Mouse (Mus musculus): ENCODE data around the gene Agmo.
A peak's percentile ranks its signal among the peaks of the same experiment; 100 is the strongest.

Agmo gene

DNA sequence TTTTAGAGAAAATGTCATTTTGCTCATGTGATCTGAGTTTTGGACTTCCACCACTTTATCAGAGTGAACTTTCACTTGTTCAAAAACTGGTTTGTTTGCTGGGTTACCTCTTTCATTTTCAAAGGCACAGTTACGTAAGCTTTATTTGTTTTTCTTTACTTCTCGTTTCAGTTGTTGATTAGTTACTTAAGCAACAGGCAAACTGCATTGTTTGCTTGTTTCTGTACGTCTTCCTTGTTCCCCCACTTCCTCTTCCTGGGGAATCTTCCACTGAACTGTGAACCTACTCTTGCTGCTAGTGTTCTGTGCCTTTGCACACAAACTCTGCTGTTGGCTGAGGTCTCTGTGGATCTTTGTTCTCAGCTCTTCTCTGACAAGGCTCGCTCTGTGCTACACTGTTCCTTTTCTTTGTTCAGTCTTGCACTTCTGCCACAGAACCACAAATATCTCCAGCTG, at the start of gene Agmo:
Gene Agmo (plus strand): TSS at position 76 of the 456 bp plus-strand sequence.
- DNase-seq, result peak; percentile 11

DNA sequence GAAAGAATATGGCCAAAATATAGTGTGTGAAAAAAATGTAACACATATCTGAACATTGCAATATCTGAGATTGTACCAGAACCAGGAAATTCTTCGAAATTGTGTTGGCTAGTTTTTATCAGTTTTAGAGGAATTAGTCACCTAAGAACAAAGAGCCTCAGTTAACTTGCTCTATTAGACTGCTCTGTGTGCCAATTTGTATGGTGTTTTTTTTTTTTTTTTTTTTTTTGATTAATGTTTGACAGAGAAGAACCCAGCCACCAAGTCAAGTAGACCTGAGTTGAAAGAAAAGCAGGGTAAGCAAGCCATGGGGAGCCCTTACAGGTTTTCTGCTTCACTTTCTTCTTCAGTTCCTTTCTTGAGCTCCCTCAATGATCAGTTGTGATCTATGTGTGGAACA, 10.3 kb upstream of the Agmo start:
- DNase-seq, result no peak

DNA sequence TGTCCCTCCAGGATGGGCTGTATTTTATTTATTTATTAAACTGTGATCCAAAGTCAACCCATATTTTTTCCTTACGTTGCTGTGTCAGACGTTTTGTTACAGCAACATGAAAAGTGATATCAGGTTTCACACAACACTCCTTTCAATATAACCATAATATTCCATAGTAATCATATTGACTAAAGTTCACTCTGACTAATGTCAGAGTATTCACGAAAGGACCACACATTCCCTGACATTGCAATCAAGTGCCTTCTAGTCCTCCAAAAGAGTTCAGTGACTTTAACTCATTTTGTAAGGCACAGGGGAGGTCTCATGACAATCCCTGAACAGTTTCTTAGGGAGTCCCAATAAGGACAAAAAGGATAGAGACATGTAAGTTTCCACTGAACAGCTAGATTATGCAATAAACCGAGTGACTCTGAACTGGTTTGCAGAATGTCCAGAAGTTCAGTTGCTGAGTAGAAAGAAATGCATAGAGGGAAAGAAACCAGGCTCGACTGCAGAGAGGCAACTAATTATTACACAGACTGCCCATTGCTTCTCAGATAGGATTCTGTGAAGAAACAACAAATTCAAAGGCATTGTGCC, 371 bp upstream of the Agmo start:
- DNase-seq, result no peak

DNA sequence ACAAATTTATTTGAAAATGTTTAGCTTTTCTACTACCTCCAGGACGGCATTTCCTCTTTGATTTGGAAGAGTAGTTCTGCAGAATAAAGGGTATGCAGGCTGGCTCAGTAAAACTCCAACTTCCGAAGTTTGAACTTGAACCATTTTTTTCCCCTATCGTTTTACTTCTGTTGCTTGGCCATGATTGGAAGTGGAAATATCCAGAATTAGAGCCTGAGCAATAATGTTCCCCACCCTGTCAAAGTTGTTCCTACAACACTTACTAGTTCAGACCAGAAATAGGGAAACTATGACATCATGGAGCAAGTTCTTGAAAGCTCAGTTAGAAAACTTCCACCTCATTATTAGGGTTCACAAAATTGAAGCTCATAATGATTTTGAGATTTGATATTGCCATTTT, 1.0 kb downstream of the Agmo start:
- no peak for DNase-seq

DNA sequence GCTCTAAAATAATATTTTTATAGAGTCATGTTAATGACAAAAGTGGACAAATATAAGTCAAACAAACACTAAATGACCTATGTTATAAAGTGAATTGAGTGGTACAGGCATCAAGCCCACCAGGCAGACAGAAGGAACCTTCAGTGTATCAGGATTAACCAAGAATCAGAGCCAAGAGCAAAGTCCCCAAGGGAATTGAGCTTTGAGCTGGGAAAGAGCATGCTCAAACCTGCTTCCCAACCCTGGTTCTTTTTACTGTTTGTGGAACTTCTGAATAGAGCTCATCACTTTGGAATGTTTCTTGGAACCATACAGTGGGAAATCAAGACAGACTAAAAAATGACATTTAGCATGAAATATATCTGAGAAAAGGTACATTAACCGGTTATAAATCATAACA, 3.4 kb downstream of the Agmo start:
- DNase-seq, result no peak

DNA sequence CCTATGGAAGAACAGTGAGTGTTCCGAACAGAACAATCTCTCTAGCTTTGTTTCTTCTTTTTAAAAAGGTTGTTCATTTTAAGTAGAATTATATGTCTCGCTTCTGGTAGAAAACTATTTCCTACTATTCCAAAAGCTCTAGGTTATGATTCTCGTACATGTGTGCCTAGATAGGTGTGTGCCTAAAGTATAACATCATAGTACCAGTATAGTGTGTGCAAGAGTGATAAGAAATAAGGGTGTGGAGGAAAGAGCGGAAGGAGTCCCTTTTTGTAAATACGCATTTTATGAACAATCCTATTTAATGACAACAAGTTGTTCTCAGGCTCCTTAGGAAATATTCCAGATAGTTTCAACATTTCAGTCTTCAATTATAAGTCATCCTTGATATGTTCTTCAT, 10.2 kb downstream of the Agmo start:
- DNase-seq, result no peak

DNA sequence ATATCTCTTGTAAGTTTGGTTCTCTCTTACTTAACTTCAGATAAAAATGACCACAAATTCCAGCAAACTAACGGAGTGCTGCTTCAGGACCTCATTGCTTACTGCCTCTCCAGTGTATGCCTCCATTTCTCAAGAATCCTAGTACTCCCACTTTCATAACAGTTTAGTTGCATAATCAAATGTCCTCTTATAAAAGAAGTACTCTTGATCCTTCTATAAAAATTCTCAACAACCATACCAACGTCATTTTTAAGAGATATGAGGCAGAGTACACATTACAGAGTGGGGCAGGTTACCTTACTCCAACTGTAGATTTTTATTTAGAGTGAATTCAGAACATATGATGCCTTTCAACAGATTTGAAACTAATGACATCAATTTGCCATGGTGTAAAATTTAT, 15.7 kb downstream of the Agmo start:
- no peak for DNase-seq

DNA sequence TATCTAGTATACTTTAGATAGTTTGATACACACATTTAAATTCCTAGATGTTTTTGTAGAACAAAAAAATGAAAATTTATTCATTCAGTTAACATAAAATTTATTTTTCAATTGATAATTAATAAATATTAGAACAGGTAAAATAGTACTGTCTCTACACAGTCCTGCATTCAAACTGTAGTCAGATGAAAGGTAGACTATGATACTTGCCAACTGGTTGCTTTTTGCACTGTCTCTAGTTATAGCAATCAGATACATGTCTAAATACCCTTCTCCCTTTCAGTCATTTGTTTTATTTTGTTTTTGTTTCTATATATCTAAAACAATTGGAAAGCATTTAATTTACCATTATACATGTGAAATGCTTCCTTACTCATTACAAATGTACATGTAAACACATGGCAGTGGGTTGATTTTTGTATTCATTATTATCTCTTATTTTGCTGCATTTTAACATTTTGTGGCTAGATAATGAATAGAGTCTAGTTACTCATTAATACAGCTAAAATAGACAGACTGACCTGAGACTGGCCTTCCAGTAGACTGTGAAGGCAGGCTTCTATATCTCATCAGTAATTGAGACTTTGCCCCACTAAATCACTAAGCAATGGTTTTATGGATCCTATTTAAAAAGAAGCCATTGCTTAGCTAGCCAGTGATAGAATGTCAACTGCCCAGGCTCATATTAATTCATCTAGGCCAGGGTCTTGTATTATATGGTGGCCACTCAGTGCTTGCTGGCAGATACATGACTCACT, 18.5 kb downstream of the Agmo start:
- no peak for DNase-seq

DNA sequence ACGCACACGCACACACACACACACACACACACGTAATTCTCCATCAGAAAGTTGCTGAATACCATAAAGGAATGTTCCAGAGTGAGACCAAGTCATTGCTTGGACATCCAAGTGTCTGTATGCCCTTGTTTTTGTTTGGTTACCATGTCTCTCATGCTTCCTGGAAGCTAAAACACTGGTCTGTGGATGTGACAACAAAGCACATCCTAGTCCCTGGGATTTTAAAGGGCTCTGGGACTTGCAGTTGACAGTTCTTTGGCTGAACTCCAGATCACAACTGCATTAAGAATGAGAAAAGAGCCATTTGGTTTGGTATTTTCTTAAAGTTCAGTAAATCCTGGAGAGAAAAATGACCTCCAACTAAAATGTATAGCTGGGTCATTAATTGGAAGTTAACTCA, 22.2 kb downstream of the Agmo start:
- DNase-seq, result no peak

DNA sequence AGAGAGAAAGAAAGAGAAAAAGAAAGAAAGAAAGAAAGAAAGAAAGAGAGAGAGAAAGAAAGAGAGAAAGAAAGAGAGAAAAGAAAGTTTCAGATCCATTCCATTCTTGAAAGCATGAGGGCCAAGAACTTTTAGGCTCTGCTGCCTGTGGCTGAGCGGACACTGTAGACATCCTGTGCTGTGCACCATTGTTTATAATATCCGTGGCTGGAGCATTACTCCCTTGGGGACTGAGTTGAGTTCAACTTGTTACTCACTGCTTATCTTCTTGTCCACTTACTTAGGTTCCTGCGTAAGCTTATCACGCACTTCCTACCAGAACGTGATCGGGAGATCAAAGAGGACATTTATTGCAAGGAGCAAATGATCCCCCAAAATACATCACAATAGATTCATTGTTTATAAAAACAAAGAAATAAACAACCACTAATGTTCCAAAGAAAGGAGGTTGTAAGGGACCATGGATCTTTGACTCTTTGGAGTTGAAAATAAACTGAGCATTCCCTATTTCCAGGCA, 27.3 kb downstream of the Agmo start:
- no peak for DNase-seq

DNA sequence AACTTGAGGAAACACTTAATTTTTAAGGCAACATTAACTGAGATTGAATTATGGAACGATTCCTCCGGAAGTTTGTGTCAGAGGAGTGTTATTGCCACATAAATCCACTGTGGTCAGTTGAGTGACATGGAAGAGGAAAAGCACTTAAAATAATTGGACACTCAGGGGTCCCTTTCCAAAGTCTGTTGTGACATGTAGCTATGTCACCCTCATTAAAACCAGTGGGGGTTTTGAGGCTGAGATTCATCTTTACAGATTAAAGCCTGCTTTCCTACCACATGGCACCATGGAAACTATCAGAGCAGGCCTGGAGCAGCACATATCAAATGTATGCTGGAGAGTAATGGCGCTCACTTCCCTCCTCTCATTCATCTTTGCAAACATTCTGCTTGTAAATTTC, 31.2 kb downstream of the Agmo start:
- no peak for DNase-seq

DNA sequence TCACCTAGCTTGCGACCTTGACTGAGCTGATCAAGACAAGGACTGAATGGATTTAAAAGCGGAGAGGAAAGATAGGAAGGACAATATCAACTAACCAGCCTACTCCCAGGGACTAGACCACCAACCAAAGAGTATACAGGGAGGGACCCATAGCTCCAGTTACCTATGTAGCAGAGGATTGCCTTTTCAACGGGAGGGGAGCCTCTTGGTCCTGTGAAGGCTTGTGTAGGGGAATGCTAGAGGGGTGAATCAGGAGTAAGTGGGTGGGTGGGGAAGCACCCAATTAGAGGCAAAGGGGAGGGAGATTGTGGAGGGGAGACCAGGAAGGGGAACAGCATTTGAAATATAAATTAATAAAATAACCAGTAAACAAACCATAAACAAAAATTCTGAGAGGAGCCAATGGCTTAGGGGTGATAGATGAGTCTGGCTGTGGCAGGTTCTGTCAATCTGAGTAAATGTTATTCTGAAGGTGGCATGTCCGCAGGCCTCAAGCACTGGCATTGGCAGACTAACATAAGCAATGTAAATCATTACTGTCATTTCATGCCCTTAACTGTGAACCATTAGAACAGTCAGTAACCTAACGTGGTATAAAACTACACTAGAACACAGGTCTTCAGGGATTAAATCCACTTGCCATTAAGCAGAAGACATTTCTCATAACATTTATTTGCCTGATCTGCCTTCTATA, 32.7 kb downstream of the Agmo start:
- DNase-seq, result no peak

DNA sequence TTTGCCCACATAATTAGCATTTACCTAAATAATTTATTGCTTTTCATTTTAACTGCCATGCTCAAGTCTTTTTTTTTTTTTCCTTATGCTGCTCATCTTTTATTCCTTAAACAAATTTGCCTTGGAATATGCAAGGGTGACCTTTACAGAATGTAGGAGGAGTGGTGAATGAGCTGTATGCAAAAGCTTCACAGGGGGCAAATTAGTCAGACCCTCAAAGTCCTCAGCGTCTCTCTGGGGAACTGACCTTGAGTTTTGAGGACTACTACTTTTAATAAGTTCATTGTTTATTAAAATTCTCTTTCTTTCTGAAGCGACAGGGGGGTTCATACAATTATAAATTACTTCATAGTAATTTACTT, 33.2 kb downstream of the Agmo start:
- no peak for DNase-seq

DNA sequence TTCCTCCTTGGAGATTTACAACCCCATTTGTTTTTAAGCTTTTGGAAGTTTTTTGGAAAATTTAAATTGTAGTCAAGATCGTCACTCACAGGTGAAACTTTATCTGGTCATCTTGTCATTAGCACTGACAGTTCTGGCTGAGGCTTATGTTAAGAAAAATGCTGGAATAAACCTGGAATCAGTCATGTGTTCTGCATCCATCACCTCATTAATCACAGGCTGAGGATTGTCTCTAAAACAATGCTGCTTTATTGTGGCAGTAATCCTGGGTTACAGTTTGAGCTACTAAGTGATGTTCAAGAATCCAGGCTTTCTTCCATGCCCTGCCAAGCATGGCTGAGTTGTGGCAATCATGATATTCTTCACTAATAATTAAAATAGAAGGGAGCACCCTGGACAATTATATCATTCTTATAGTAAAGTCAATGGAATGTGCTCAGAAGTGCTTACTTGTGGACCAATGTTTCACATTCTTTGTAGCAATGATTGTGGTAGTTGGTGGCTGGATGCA, 65.6 kb downstream of the Agmo start:
- DNase-seq, result no peak

DNA sequence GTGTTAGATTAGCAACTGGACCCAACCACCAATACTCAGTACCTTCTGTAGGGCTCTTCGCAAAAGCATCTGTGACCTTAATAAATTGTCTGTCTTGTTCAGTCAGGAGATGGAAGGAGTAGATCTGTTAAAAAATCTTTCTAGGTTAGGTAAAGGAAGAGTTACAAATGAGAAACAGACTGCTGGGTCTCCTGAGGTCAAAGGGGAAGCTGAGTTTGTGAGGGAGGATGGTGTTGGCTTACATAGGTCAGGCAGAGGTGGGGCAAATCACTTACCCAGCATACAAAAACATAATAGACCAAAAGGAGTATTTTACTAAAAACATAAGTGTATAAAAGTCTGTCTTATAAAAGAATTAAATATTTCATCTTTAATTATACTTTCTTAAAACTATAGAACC, 69.3 kb downstream of the Agmo start:
- DNase-seq, result no peak

DNA sequence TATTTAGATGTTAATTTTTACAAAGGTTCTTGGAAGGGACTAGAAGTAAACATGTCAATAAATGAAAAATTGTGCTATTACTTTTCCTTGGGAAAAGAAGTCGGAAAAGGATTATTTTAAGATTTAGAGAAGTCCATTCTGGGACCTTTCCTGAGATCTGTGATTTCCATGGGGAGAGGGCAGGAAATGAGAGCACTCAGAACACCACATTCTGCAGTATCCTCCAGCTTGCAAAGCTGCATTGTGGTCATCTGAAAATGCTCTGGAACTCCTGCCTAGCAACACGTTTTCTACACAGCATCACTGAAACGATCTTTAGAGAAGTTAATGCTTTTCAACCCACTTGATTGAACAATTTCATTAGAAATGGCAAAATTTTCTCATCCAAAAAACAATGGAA, 81.4 kb downstream of the Agmo start:
- DNase-seq, result no peak

DNA sequence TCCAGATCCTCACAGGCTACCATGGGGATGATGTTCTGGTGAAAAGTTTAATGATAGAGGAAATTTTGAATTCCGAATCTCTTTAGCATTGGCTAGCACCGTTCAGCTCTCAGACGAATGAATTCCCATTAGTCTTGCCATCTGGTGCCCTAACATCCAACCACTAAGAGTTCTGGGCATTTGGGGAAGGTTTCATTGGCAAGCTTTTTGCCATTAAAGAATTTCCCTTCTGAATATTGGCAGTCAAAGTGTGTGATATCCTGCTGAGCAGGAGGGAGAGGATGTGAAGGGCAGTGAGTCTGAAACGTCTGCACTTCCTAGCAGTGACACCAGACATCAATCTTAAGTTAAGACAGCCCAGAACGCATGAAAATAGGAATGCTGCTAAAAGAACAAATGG, 93.5 kb downstream of the Agmo start:
- DNase-seq, result no peak

DNA sequence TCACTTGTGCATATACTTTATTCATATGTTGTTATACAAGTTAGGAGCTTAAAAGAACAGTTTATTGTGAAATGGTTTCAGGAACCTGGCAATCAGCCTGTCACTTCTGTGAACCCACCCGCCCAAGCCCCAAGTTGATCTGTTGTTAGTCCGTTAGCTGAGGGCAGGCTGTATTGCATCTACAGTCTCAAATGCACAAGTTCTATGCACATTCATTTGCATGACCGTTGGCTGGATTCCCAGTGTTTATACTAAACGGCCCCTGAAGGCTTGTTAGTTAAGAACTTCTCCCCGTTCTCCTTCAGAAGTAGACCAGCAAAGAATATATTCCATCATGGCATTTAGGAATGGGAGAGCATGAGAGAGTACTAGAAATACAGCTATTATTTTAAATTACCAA, 102.8 kb downstream of the Agmo start:
- no peak for DNase-seq

DNA sequence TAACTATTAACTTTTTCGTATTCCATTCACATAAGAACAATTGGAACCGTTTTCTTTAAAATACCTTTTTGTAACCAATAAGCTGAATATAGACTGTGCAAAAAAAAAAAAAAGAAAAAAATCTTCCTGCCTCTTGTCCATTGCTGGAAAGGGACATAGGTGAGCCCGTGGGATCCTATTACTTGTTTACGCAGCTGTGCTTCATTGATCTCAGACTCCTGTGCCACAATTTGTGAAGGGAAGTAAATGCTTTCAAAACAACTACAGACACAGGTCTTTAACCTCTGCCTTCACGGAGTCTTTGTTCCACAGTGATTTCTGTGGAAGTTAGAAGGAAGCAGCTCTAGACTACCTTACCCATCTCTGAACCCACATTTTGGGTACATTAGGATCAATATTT, 104.3 kb downstream of the Agmo start:
- DNase-seq, result no peak

DNA sequence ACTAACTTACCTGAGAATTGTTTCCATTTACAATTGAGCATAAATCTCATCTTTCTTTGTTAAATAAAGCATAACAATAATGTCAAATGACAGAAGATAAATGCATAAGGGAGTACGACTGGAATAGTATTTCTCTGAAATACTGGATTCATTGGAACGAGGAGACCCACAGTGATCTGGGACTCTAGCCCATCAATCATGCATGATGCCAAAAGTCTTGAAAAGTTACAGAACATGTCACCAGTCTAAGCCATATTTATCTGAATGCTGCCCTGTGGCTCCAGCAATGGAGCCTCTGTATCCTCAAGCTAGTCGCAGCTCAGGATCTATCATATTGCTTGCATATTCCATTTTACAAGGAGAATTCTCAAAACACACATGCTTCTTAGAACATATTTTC, 150.9 kb downstream of the Agmo start:
- no peak for DNase-seq

DNA sequence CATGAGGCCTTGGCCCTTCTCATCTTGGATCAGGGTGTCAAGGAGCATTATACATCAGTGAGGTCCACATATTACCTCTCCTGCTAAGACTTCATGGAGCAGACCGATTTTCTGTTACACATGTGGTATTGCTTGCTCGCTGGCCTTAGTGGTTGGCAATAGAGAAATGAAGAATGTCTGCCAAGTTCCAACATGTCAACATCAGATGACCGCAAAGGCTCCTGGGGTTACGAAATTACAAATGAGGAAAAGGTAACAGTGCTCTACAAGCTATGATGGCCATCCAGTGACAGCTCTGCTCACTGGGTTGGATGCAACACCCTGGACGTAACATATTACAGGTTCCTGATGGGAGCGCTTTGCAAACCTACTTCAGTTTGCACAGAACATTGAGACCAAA, 161.1 kb downstream of the Agmo start:
- DNase-seq, result no peak

DNA sequence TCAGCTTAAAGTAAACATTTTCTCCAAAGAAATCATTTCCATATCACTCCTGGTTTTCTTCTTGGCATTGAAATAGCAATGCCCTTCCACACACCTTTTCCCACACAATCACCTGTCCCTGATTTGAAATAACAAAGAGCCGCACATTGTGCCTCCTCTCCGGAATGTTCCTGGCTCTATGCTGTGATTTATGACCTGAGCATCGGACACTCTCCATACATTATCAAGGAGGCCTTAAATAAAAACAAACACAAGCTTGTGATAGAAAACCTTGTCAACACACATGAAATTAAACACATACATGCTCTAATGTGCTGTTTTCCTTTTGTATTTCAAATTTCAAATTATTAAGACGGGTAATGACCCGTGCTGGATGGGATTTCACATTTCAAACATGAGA, 184.9 kb downstream of the Agmo start:
- DNase-seq, result no peak

DNA sequence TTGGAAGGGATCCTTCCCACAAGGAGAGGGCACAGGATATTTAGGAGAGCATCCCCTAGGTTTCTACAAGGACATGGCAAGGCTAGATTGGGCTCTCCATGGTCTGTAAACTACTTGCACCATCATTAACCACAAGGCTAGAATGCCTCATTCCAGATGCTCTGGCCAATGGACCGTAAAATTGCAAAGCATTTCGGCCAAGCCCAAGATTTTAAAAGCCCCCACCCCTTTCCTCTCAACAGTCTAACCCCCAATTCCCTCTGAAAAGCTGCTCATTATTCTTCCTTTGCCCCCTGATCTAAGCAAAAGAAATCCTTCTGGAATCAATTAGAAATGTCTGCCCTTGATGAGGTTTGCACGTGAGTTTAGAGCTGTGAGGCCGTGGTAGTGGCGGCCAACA, 185.3 kb downstream of the Agmo start:
- DNase-seq, result no peak

DNA sequence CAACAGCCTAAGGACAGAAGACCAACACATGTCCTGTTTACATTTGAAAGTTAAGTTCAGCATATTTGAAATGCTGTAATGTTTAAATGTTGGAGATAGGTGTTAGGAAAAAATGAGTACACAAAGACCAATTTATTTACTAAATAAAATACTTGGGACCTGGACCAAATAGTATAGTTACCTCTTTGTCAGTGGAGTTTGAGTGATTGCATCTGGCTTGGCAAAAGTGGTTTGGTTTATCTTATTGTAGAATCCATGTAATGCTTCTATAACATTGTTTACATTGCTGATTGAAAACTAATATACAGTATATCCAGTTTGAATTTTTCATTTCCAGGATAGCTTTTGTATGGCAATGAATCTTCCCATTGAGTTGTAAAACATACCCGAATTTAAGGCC, 193.0 kb downstream of the Agmo start:
- no peak for DNase-seq
